Mouse (Mus musculus) right cerebral cortex, postnatal 36 days (tissue): ENCODE measurements around the gene Pygm.

Source experiments
- DNase-seq, 2 experiments: peaks; one replicate each; pipeline ENCODE4 v3.0.0; 2022; ENCODE audit warnings: low spot score in 2 of 2, mixed read lengths in 1 of 2

Pygm gene

DNA sequence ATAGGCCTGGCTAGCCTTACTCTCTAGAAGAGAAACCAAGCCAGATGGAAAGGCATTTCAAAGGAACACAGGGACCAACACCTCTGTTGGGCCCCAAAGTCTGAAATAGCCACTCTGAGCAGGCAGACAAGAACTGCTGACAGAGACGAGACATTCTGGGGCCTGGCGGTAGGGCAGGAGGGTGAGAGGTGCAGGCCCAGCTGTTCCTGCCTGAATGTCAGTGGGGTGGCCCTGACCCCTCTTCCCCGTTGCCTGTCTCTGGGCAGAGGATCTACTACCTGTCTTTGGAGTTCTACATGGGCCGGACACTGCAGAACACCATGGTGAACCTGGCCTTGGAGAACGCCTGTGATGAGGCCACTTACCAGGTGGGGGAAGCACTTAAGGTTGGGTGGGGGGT, 1.2 kb downstream of the Pygm start:
- no peak for DNase-seq

DNA sequence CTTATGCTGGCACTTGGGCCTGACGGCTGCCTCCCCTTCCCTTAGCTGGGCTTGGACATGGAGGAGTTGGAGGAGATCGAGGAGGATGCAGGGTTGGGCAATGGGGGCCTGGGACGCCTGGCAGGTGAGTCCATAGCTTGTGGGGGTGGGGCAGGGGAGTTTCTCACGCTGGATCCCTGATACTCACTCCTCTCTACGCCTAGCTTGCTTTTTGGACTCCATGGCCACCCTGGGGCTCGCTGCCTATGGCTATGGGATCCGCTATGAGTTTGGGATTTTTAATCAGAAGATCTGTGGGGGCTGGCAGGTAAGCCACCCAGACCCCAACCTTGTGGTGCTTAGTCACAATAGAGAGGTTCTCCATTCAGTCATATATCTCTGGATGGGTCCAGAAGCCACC, 1.6 kb downstream of the Pygm start:
- DNase-seq = no peak

DNA sequence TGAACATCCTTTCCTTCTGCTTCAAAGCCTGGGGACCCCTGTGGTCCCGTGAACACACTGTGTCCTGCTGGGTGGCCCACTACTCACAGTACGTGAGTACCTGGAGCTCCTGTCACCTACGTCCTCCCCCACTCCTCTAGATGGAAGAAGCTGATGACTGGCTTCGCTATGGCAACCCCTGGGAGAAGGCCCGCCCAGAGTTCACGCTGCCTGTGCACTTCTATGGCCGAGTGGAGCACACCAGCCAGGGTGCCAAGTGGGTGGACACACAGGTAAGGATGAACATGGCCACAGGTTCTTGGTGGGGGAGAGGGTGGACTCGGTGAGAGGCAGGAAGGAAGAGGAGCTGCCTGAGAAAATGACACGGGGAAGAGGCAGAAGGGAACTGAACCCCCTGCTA, 2.0 kb downstream of the Pygm start:
- no peak for DNase-seq

DNA sequence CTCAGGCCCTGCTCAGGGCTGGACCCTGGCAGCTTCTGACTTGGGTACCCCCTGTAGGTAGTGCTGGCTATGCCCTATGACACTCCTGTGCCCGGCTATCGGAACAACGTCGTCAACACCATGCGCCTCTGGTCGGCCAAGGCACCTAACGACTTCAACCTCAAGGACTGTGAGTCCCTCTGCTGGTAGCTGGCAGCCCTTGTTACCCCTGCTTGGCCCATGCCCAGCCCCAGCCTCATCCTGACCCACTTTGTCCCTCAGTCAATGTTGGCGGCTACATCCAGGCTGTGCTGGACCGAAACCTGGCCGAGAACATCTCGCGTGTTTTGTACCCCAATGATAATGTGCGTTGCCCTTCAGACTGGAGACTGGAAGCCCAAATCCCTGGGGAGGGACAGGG, 3.8 kb downstream of the Pygm start:
- DNase-seq = no peak

DNA sequence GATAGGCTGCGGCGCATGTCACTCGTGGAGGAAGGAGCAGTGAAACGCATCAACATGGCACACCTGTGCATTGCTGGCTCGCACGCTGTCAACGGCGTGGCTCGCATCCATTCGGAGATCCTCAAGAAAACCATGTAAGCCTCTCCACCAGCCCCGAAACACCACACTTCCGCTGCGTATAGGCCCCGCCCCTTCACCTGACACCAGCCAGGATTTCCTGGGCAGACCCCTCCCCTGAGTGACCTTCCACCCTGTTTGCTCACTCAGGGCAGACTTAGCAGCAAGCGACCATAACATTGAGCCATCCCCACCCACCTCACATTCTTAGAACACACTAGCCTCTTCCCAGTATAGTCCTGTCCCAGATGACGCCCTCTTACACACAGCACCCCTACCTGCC, 5.6 kb downstream of the Pygm start:
- no peak for DNase-seq

DNA sequence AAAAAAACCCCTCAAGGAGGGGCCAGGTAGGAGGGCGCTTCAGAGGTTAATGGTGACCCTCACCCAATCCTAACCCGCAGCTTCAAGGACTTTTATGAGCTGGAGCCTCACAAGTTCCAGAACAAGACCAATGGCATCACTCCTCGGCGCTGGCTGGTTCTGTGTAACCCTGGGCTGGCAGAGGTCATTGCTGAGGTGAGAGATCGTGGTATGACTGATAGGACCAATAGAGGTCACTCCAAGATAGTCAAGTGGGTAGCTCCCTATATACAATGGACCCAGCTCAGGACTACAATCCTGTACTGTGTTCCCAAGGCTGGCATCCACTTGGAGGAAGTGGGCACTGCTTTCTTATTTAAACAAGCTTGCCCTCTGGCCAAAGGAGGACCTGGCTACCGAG, 6.1 kb downstream of the Pygm start:
- no peak for DNase-seq

DNA sequence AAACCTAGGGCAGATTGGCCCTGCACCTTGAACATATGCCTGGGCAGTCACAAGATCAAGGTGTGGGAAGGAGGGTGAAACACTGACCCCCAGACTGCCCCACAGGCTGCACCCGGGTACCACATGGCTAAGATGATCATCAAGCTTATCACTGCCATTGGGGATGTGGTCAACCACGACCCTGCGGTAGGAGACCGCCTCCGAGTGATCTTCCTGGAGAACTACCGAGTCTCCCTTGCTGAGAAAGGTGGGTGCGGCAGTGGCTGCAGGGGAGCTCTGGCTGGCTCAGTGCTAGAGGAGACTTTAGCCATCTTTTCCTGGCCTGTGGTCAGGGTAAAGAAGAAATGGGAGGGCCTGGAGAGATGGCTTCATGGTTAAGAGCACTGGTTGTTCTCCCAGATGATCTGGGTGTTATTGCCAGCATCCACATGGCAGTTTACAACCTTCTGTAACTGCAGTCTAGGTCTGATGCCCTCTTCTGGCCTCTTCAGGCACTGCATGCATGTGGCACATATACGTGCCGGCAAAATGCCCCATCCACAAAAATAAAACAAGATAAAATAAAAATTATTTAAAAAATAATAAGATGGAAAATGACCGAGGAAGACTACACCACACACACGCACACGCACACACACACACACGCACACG, 8.7 kb downstream of the Pygm start:
- DNase-seq = no peak

DNA sequence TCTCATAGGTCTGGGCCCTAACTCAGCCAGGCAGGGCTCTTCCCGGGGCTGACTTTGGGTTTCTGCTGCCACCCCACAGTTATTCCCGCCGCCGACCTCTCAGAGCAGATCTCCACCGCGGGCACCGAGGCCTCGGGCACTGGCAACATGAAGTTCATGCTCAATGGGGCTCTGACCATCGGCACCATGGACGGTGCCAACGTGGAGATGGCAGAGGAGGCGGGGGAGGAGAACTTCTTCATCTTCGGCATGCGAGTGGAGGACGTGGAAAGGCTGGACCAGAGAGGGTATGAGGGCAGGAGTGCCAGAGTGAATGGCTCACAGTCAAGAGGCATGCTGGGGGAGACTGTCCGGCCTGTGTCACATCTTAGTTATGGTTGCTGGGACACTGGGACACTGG, 9.4 kb downstream of the Pygm start:
- DNase-seq = no peak

DNA sequence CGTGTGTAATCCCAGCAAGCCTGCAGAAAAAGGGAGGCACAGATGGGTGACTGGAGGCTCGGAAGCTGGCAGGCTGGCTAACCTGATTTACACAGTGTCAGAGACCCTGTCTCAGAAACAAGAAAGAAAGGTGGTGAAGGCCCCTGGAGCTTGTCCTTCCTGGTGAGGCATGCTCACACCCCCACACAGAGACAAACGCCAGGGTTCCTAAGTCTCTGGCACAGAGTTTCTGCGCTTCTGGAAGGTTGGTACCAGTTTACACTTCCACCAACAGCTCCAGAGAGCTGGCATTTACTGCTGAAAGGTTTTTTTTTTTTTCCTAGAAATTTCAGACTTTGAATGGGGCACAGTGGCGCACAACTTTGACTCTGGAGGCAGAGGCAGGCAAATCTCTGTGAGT, 12.0 kb downstream of the Pygm start:
- DNase-seq = no peak

DNA sequence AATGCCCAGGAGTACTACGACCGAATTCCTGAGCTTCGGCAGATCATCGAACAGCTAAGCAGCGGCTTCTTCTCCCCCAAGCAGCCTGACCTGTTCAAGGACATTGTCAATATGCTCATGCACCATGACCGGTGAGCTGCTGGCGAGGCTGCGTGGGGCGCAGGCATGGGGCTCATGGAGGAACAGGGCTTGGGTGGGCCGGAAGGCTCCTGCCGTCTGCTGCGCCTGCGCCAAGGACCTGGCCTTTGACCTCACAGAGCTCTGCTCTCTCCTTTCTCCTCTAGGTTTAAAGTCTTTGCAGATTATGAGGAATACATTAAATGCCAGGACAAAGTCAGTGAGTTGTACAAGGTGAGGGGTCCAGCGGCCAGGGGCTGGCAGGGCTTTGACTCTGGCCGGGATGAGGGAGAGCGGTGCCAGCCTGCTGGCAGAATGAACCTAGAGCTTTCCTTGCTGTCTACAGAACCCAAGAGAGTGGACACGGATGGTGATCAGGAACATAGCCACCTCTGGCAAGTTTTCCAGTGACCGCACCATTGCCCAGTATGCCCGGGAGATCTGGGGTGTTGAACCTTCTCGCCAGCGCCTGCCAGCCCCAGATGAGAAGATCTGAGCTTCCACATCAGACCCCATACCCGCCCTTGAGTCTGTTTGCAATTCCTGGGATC, 13.5 kb downstream of the Pygm start:
- DNase-seq = no peak

DNA sequence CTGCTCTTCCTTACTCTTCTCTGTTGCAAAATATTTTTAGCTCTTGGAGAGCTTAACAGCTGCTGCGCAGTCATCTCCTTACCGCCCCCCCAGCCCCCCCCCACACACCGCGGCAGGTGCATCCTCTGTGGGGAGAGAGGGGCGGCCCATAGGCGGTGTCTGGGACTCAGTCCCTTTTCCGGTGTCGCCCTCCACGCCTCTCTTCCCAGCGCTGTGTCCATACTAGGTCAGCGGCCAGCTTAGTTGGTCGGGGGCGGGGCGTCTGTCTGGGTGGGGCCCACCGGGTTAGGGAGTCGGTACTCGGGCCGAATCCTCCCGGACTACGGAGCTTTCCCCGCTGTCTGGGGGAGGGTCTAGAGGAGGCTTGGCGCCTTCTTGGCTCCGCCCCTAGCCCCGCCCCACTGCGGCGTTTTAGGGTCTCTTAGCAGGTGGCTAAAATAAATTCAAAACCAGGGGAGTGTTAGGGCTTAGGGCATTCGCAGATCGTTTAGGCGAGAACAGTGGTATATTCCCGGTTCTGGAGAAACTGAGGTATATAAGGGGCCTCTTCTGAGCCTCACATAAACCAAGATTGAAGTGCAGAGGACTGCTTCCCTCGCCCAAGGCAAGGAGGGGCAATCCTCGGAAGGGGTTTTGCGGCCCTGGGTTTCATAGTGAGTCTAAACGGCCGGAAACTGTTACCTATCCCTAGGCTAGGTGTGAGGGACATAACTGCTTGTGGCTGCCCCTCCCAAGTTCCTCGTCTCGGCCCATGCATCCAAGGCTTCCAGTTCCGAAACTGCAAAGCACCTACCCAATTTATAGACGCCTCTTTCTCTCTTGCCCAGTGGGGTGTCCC, 14.5 kb downstream of the Pygm start:
- no peak for DNase-seq

DNA sequence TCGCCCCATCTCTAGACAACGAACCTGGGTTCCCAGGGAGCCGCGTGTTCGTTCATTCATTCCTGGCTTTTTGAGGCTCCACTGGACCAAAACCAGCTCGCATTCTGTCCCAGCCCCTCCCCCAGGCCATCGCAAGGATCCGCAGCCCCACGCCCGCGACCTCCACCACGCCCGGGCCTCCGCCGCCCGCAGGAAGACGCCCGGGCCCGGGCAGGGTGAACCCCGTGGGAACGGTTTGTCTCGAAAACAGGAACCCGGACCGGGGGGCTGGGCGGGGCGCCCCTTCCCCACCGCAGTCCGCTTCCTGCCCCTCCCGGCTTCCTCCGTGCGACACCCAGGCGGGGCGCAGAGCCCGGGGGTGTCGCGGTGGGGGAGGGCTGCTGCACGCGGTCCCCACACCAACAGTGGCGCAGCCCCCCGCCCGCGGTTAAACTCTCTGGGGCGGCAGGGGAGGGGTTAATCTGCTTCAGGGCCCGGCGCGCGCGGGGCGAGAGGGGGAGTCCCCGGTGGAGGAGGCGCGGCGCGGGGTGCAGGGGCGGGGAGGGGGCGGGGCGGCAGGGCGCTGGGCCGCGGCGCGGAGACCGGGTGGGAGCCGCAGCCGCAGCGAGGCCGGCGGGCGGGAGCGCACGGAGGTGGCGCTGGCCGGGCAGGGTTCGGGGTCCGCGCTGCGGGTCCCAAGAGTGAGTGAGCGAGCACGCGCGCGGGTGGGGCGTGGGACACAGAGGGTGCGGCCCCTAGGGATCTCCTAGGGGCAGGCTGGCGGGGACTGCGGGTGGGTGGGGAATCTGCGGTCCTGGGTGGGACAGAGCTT, 15.3 kb downstream of the Pygm start, which contains the start of gene Rasgrp2:
Gene Rasgrp2, plus strand, starts transcription at position 56 of the 811 bp plus-strand sequence.
- no peak for DNase-seq

DNA sequence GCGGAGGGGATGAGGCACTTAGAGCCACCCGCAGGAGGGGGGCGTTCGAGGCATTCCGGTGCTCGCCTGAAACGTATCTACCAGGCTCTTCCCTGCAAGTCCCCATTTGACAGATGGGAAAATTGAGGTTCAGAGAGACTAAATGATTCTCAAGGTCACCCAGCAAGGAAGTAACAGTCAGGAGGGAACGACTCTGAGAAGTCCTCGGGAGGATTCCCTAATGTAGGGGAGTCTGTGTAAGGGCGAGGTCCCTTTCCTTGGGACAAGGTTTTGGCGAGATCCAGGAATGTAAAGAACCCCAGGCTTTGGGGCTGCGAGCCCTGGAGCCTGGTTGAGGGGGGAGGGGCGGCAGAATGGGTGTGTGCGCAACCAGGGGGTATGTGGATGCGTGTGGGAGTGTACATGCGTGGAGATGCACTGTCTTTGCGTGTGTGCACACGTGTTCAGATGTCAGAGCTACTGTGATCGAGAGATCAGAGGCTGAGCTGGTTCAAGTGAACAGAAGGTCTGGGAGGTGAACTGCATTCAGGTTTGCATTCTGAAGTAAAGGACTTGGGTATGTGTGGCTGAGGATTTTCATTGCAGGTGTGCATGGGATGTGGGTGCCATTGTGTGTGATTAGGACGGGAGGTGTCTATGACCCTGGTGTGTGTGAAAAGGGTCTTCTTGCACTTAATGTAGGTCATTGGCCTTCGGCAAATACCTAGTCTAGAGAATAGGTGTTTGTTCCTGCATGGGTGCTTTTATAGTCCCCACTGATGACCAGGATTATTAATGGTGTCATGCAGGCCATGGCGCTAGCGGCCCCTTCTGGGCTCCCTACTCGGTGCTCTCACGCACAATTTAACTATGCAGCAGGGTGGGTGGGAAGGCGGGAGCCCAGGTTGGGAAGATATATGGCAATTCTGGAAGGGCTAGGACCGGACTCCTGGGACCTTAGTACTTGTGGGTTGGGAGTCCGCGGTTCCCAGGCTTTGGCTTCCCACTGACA, 16.2 kb downstream of the Pygm start:
- no peak for DNase-seq

DNA sequence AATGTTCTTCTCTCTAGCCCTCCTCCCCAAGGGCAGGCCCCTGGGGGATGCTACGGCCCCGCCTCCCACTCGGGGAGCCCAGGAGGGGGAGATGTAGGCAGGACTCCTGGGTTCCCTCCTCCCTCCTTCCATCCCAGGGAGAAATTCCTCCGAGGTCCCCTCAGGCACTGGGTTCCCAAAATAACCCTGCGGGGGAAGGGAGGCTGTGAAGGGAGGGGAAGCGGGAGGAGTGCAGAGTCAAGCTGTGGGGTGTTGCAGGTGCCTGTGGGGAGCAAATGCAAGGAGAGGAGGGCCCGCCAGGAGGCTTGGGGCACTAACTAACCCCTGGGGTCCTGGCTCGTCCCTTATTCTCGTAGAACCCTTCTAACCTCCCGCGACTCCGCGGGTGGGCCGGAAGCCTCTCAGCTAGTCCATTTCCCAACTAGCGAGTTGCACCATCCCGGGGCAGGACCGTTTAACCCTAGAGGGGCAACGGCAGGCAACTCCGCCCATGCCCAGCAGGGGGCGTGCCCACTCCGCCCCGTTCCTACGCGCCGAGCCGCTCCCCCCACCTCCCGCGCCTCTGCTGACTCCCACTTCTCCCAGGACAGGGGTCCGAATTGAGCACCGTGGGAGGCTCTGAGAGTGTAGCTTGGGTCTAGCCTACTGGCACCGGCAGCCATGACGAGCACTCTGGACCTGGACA, 17.1 kb downstream of the Pygm start:
- DNase-seq = no peak

DNA sequence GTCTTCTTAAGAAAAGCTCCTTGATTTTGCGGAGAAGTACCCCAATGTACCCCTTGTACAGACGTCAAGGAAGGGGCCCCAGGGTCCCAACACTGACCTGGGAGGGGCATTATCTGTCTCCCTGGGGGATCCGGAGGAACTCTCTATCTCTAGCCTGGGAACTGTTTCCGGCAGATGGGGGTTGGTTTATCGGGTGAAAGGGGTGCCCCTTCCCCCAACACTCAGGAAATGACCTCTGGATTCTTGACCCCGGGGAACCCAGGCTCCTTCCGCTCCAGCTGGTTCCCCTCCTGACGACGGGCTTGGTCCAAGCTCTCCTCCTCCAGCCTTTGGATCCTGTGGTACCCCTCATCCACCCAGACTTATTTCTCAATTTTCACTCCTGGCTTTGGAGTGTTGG, 17.8 kb downstream of the Pygm start:
- DNase-seq = no peak

DNA sequence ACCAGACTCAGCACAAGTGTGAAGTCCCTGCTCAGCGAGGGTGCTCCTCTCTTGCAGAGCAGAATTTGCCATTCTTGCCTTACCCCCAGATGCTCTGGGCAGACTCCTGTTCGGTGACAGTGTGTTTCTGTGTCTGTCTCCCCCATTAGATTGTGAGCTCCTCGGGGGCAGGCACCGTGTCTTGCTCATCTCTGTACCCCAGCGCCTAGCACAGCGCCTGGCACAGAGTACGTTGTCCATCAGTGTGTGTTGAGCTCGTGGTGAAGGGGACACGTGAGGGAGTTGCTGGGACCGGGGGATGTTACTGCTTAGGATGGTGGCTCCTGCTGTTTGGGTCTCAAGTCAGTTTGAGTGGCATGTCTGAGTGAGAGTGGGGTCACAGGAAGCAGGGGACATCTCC, 19.7 kb downstream of the Pygm start:
- no peak for DNase-seq

DNA sequence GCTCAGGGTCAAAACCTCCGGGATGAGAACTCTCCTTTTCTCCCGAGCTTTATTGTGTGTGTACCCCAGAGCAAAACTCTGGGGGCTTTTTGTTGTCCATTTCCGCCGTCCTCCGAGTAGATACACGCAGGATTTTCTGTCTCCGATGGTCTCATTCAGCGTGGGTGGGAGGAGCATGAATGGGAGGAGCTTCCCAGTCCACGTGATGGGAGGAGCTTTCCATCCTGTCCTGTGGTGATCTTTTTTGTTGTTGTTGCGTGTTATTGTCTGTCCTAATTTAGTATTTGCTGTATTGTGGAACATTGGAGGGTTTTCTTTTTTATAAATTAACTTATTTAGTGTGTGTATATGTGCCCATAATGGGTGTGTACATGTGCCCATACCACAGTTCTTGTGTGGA, 21.2 kb downstream of the Pygm start:
- DNase-seq = no peak

DNA sequence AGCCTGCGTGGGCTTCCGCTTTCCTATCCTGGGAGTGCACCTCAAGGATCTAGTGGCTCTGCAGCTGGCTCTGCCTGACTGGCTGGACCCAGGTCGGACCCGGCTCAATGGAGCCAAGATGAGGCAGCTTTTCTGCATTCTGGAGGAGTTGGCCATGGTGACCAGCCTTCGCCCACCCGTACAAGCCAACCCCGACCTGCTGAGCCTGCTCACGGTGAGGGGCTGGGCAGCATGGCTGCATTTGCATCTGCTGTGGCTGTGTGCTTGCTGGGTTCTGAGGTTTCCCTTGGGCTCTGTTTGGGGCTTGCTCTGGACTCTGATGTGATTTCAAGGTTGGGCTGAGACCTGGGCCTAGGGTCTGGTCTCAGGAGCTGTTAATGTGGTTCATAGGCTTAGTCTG, 22.9 kb downstream of the Pygm start:
- no peak for DNase-seq

DNA sequence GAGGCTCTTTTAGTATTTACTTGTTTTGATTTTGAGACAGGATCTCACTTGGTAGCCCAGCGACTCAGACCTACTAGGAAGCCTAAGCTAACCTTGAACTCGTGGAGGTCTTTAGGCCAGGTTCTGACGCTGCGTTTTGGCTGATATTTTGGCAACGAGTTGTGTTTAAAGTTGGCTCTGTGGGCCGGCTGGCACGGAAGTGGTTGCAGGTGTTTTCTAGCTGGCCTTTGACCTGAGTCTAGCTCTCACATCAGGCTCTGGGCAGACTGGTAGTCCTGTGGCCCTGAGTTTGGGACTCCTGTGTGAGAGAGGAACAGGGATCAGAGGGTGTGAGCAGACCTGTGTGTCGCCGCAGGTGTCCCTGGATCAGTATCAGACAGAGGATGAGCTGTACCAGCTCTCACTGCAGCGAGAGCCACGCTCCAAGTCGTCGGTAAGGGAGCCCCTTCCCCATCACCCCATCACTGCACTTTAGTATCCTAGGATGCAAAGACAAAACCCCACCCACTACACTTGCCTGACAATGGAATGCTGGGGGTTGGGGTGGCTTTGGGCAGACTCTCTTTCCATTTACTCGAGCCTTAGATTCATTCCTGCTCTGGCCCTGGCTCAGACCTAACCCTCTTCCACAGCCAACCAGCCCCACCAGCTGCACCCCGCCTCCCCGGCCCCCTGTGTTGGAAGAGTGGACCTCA, 23.8 kb downstream of the Pygm start:
- DNase-seq = no peak

DNA sequence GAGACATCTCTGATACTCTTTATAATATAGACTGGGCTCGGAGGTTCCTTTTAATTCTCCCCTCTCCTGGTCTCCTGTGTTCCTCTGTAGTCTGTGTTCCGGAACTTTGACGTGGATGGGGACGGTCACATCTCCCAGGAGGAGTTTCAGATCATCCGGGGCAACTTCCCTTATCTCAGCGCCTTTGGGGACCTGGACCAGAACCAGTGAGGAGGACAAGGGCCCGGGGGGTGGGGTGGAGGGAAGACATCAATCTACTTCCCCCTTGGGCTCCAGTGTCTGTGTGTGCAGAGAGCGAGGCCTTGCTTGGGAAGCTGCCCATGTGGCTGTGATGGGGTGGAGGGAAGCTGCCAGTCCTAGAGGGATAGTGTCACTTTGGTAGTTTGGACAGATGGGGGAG, 24.6 kb downstream of the Pygm start:
- DNase-seq = no peak
